Mouse (Mus musculus): ENCODE measurements around the gene Gm11172.

DNA sequence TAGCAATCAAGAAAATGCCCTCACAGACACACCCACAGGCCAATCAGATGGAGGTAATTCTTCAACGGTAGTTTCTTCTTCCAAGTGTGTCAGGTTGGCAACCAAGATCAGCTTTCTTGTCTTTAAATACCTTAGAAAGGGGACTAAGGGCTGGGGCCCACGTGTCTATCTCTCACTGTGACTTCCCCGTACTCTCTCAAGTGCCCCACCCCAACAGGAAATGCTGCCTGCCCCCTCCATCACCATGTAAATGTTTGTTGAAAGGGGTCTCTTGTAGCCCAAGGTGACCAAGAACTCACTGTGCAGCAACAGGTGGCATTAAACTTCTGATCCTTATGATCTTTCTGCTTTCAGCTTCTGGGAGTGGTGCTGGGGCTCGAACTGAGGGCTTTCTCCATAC lies 1.0 kb downstream of the Gm11172 start:
- no peak for TF ChIP-seq TAL1 (IDR thresholded peaks at IDR 0.05; ENCODE audit: low read length)
- TF ChIP-seq GATA1 (IDR thresholded peaks at IDR 0.05; ENCODE audit: low read length): no peak
